Mouse (Mus musculus): ENCODE measurements at regions not wholly inside any gene's neighbourhood (a gene's known extent, or its start where the extent isn't known, plus 50 kb on each side); places are given as distances from the start of the nearest gene placed in this dataset.

DNA sequence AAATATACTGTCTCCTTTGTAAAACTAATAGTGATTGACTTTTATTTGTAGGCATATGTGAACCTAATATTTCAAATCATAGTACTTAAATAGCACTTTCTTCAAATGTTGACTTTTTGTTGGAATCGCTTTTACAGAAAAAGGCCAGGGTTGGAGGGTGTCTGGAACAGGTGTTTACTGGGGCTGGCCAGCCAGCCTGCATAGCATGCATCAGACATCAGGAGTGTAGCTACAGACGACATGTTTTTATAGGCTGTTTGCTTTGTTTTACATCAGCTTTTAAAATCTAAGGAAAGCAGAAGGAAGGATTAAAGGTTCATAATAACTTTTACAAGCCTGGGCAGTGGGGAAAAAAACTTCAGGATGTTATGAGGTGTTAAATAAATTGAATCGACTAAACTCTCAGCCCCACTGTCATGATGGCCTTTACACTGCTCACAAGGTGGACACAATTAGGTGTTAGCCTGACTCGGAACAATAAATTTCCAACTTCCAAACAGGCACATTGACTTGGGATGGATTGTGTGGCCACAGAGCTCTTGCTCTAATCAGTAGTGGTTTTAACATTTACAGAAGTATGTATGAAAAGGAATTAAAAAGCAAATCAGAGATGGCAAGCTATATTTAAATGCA is 66.0 kb downstream of the Rbm43 start:
- TF ChIP-seq POLR2AphosphoS2 (IDR thresholded peaks at IDR 0.05; ENCODE audit: low read depth, low read length) (no peak), CTCF (conservative IDR thresholded peaks at IDR 0.05 in 1 of 2, IDR thresholded peaks at IDR 0.05 in 1 of 2; ENCODE audit: low read depth in 2 of 2, low read length in 2 of 2) (no peak), RAD21 (IDR thresholded peaks at IDR 0.05; ENCODE audit: low read depth, low read length) (no peak), JUN (IDR thresholded peaks at IDR 0.05; ENCODE audit: insufficient read depth, low read depth, low read length) (no peak), ETS1 (conservative IDR thresholded peaks at IDR 0.05; ENCODE audit: low read depth, low read length) (no peak), MAFK (IDR thresholded peaks at IDR 0.05; ENCODE audit: insufficient replicate concordance, low read length) (no peak)
